Mouse (Mus musculus) kidney, embryonic 14.5 days (tissue): ENCODE data around the gene Gm45837. TPM values are rescaled to one million over a fixed set of nuclear protein-coding genes. Genes with fewer than 3 reads are reported as not detected.

ENCODE experiments used
- ATAC-seq: fragments of 200-750 bp; cut with Nextera tagmentation; 2 replicates; pipeline ENCODE4 v1.8.0; 2017; ENCODE audit warnings: moderate number of reproducible peaks, mild to moderate bottlenecking, moderate TSS enrichment, moderate library complexity; ENCODE audit not compliant: low FRiP score, low TSS enrichment
- H3K27ac ChIP-seq: fragments of 300-500 bp; sonication (generic); 2 replicates; pipeline ENCODE4 v1.5.1; 2014; ENCODE audit warnings: low read depth, mild to moderate bottlenecking, low read length, moderate library complexity, mixed read lengths
- H3K27me3 ChIP-seq: fragments of 300-500 bp; sonication (generic); 2 replicates; pipeline ENCODE4 v1.6.1; 2014; ENCODE audit warnings: mild to moderate bottlenecking, low read length; ENCODE audit not compliant: control insufficient read depth, insufficient read depth
- H3K36me3 ChIP-seq: fragments of 300-500 bp; sonication (generic); 2 replicates; pipeline ENCODE4 v1.6.1; 2014; ENCODE audit warnings: low read length, mixed read lengths; ENCODE audit not compliant: control insufficient read depth, insufficient read depth
- H3K4me1 ChIP-seq: fragments of 300-500 bp; sonication (generic); 2 replicates; pipeline ENCODE4 v1.6.1; 2014; ENCODE audit warnings: low read length, mixed read lengths; ENCODE audit not compliant: control insufficient read depth, insufficient read depth
- H3K4me2 ChIP-seq: fragments of 300-500 bp; sonication (generic); replicated peaks from 2 replicates; pipeline ENCODE4 v1.6.1; 2014; ENCODE audit warnings: low read depth, mild to moderate bottlenecking, low read length
- H3K4me3 ChIP-seq: fragments of 300-500 bp; sonication (generic); 2 replicates; pipeline ENCODE4 v1.5.1; 2014; ENCODE audit warnings: mild to moderate bottlenecking, low read length
- H3K9ac ChIP-seq: fragments of 300-500 bp; sonication (generic); 2 replicates; pipeline ENCODE4 v1.6.1; 2014; ENCODE audit warnings: low read depth, mild to moderate bottlenecking, low read length, moderate library complexity
- H3K9me3 ChIP-seq: fragments of 300-500 bp; sonication (generic); 2 replicates; pipeline ENCODE4 v1.6.1; 2016; ENCODE audit warnings: low read length; ENCODE audit not compliant: control insufficient read depth
- WGBS: fragments of 180-500 bp; shearing (Covaris S2); extraction: QIAGEN DNeasy Blood & Tissue Kit; methylation state at CpG from one replicate; pipeline ENCODE4 v1.1.7; 2014; 5-methylcytosine and 5-hydroxymethylcytosine counted together
- polyA plus RNA-seq: library from polyadenylated mRNA; unstranded; fragments of >200 nt; fragmentation: Nextera tagmentation; extraction: Ambion mirVana; gene quantifications from 2 replicates; pipeline ENCODE4 v1.2.1, GENCODE M21; 2014

Gm45837 gene
- polyA plus RNA-seq, 1 experiment from 2014 or later, result 13.2 TPM

DNA sequence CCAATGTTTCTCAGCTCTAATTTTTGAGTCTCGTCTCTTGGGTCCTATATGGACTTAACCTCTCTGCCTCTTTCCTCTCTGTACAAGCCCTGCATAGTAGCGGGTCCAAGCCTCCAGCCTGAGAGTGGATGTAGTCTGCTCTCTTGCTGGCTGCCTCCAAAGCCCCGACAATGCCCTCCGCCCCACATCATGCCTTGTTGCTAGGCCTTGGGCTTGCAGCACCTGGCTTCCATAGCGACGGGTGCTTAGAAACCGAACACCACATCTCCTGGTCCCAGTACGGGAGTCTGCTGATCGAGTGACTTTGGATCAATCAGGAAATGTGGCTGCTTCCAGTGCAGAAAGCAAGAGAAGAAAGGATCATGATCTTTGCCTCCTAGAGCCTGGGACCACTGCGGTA lies 32.4 kb downstream of the Gm45837 start:
- Histone ChIP-seq H3K9me3 (no peaks in the 10 kb centered on the region), H3K9ac (no peak overlapping the region), H3K36me3 (no peaks in the 10 kb centered on the region), H3K4me1 (no peaks in the 10 kb centered on the region), H3K4me2 (no peak overlapping the region), H3K27me3 (no peaks in the 10 kb centered on the region), H3K4me3 (no peak overlapping the region), H3K27ac (no peak overlapping the region)
- 65% methylated on average over 10 of the region's 10 CpGs for WGBS
- no peak for ATAC-seq

GRCm38 (mm10) chr7:101444211-101444610 lies 33.5 kb downstream of the Gm45837 start:
- no peak for ATAC-seq
- Histone ChIP-seq H3K9ac (no peak overlapping the region), H3K27ac (no peak overlapping the region), H3K4me1 (no peaks in the 10 kb centered on the region), H3K36me3 (no peaks in the 10 kb centered on the region), H3K4me2 (no peak overlapping the region), H3K27me3 (no peaks in the 10 kb centered on the region), H3K9me3 (no peaks in the 10 kb centered on the region), H3K4me3 (no peak overlapping the region)
- WGBS, result 75% methylated on average over 4 of the region's 4 CpGs

DNA sequence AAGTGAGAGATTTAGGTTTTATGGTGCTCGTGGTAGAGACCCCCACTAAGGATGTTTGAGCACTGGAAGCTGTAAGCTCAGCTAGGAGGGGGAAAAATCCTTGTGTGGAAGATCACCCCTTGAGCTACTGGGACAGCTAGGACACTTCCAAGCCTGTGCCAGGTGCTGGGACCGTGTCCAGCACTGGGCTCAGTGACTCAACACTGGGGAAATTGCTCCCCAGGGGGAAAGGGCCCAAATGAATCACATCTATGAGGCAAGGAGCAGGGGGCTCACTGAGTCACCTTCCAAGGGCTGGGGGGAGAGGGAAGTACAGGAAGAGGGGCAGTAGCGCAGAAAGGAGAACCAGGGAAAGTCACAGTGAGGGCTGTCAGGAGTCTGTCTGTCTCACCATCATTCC lies 39.2 kb downstream of the Gm45837 start:
- Histone ChIP-seq H3K4me3 (no peak overlapping the region), H3K27ac (no peak overlapping the region), H3K9me3 (no peaks in the 10 kb centered on the region), H3K27me3 (peaks cover 11% of the 10 kb centered on the region), H3K4me1 (no peaks in the 10 kb centered on the region), H3K9ac (no peak overlapping the region), H3K36me3 (no peaks in the 10 kb centered on the region), H3K4me2 (no peak overlapping the region)
- no peak for ATAC-seq
- 46% methylated on average over 3 of the region's 3 CpGs for WGBS

DNA sequence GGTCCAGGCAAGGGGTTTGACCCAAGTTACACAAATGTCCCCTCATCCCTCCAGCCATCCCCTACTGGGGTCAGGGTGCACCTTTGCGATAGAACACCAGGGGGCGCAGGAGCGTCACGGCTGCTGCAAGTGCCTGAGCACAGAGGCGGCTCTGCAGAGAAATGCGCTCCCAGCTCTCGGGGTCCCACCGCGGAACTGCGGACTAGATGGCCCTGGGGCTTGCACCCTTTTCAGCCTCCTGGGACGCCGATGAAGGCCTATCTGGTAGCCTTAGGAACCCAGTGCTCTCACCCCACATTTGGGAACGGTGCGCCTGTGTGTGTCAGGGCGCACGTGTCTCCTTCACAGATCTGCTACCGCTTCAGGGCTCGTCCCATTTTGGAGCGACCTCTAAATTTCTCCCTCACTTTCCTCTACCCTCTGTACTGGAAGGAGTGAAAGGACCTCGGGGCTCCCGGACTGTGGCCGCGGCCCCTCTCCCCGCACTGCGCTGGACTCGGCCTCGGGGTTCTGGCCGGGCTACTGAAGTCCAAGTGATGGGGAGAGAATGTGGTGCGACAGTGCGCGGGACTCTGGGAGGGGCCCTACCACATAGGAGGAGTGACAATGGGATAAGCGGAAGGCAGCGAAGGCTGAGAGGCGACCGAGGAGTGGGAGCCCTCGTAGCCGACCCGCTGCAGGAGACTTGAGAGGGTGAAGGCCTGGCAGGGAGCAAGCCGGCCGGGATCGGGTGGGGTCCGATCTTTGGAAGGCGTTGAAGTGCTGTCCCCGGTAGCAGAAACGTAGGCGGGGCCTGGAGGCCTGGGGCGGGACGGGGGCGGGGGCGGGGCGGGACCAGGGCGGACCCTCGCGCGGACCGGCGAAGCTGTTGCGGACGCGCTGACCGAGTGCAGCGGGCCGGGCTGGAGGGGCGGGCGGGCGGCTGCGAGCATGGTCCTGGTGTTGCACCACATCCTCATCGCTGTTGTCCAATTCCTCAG lies 40.0 kb downstream of the Gm45837 start:
- H3K4me1 ChIP-seq, result no peaks in the 10 kb centered on the region
- H3K4me3 ChIP-seq, result peak overlapping the region; percentile 46

GRCm38 (mm10) chr7:101452669-101453068 lies 42.0 kb downstream of the Gm45837 start:
- Histone ChIP-seq H3K4me3 (peak overlapping the region; percentile 46; the same call in 1 of the 2 replicates), H3K36me3 (no peaks in the 10 kb centered on the region), H3K27me3 (peaks cover 11% of the 10 kb centered on the region), H3K27ac (no peak overlapping the region), H3K4me2 (peak overlapping the region; percentile 95), H3K9ac (0 out of 2 replicates have a peak overlapping the region, but pooled peaks have one; percentile 2), H3K9me3 (no peaks in the 10 kb centered on the region), H3K4me1 (no peaks in the 10 kb centered on the region)
- ATAC-seq, result no peak
- WGBS, result 86% methylated on average over 3 of the region's 3 CpGs

More for the DNA sequence above, 40.0 kb downstream of the Gm45837 start:
- WGBS, result under 1% methylated on average over 52 of the region's 68 CpGs
- H3K9ac ChIP-seq, result peak overlapping the region; percentile 45; the same call in 1 of the 2 replicates
- H3K9me3 ChIP-seq, result no peaks in the 10 kb centered on the region
- H3K4me2 ChIP-seq, result peak overlapping the region; percentile 95
- H3K36me3 ChIP-seq, result no peaks in the 10 kb centered on the region
- no peak overlapping the region for H3K27ac ChIP-seq
- peaks cover 11% of the 10 kb centered on the region for H3K27me3 ChIP-seq
- ATAC-seq, result peak; percentile 86

DNA sequence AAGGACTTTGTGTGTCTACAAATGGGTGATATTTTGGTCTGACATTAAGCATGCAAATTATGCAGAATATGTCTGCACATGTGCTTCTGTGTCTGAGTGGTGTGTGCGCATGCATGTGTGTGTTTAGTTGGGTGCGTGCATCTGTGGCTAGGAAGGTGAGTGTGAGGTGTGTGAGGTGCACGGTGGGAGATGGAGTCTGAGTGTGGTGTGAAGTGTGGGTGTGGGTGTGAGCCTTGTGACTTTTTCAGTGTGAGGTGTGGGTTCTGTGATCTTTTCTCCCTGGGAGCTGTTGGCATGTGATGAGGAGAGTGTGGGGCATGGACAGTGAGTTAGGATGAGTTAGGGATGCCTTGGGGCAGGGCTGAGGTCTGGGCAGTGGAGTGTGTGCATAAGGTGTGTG lies 42.6 kb downstream of the Gm45837 start:
- 89% methylated on average over 3 of the region's 3 CpGs for WGBS
- Histone ChIP-seq H3K27me3 (peaks cover 11% of the 10 kb centered on the region), H3K9me3 (no peaks in the 10 kb centered on the region), H3K9ac (no peak overlapping the region), H3K4me2 (peak overlapping the region; percentile 95; the same call in 1 of the 2 replicates), H3K27ac (no peak overlapping the region), H3K36me3 (no peaks in the 10 kb centered on the region), H3K4me3 (peak overlapping the region; percentile 46; the same call in 1 of the 2 replicates), H3K4me1 (no peaks in the 10 kb centered on the region)
- ATAC-seq, result no peak

GRCm38 (mm10) chr7:101453725-101454124 lies 43.0 kb downstream of the Gm45837 start:
- Histone ChIP-seq H3K4me2 (peak overlapping the region; percentile 95; the same call in 1 of the 2 replicates), H3K4me1 (no peaks in the 10 kb centered on the region), H3K9me3 (no peaks in the 10 kb centered on the region), H3K9ac (no peak overlapping the region), H3K27ac (no peak overlapping the region), H3K4me3 (no peak overlapping the region), H3K36me3 (no peaks in the 10 kb centered on the region), H3K27me3 (peaks cover 11% of the 10 kb centered on the region)
- no peak for ATAC-seq
- 28% methylated on average over 8 of the region's 8 CpGs for WGBS

DNA sequence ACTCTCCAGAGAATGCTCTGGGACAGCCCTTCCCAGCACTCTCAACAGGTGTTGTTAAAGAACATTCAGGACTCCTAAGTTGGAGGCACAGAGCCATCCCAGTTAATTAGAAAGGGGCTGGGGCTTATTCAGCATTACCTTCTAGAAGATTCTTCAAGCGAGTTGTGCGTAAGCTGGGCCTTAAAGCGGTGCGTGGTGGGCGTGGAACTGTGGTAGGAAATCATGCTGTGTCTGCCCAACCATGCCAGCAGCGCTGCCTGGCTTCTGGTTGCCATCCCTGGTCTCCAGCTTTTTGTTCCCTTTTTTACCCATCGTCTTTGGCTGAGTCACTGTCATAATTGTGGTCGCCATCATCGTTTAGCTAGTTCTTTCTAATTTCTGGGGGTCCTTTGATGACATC lies 43.8 kb downstream of the Gm45837 start:
- Histone ChIP-seq H3K9ac (no peak overlapping the region), H3K27me3 (peaks cover 11% of the 10 kb centered on the region)

GRCm38 (mm10) chr7:101455141-101455540 lies 44.5 kb downstream of the Gm45837 start:
- no peak for ATAC-seq

More for the DNA sequence above, 43.8 kb downstream of the Gm45837 start:
- no peaks in the 10 kb centered on the region for H3K9me3 ChIP-seq
- H3K4me3 ChIP-seq, result no peak overlapping the region
- no peaks in the 10 kb centered on the region for H3K36me3 ChIP-seq
- no peak overlapping the region for H3K27ac ChIP-seq
- 84% methylated on average over 9 of the region's 9 CpGs for WGBS
- ATAC-seq, result no peak
- no peaks in the 10 kb centered on the region for H3K4me1 ChIP-seq
- no peak overlapping the region for H3K4me2 ChIP-seq

More at GRCm38 (mm10) chr7:101455141-101455540, 44.5 kb downstream of the Gm45837 start:
- Histone ChIP-seq H3K4me1 (no peaks in the 10 kb centered on the region), H3K4me2 (no peak overlapping the region), H3K9ac (no peak overlapping the region), H3K9me3 (no peaks in the 10 kb centered on the region), H3K4me3 (no peak overlapping the region), H3K36me3 (no peaks in the 10 kb centered on the region), H3K27me3 (peaks cover 11% of the 10 kb centered on the region), H3K27ac (no peak overlapping the region)
- 84% methylated on average over 6 of the region's 6 CpGs for WGBS
